Mouse (Mus musculus) adrenal gland, postnatal 10 days (tissue): Measurements from ENCODE around the gene Stard5. TPM values are rescaled to one million over a fixed set of nuclear protein-coding genes. Genes with fewer than 3 reads are reported as not detected.

Experiments used
- DNase-seq: peaks from one replicate; pipeline ENCODE4 v3.0.0; 2021; ENCODE audit warnings: mixed read lengths
- total RNA-seq, 2 experiments: library from RNA; stranded (reverse); gene quantifications; 2 replicates each; pipeline ENCODE4 v1.2.3; 2021

The Stard5 gene
- total RNA-seq, 2 experiments from 2014 or later, result 30.1 to 35.2 TPM

- no peak for DNase-seq
Measured at GRCm38 (mm10) chr7:83632682-83633120, 942 bp downstream of the Stard5 start.

- no peak for DNase-seq
Measured at GRCm38 (mm10) chr7:83633856-83634255, 2.1 kb downstream of the Stard5 start.

GRCm38 (mm10) chr7:83635726-83636125 lies 4.0 kb downstream of the Stard5 start:
- no peak for DNase-seq

DNA sequence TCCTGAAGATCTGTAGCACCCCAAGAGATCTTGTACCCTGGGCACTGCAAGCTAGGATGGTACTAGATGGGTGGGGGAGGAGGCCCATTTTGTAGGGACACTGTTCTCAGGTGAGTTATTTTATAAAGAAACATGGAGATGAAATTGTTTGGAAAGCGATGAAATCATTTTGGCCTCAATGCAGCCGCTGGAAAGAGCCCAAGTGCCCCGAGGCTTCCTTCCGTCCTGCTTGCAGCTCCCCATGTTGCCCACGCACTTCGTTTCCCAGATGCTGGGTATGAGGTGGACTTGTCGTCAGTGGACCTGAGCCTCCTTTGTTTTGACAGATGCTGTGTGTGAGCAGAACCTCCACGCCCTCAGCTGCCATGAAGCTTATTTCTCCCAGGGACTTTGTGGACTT lies 4.7 kb downstream of the Stard5 start:
- no peak for DNase-seq

GRCm38 (mm10) chr7:83637781-83638583 lies 6.2 kb downstream of the Stard5 start:
- DNase-seq, result no peak

- DNase-seq, result no peak
Measured at GRCm38 (mm10) chr7:83639084-83639483, 7.3 kb downstream of the Stard5 start.

GRCm38 (mm10) chr7:83640581-83640980 lies 8.8 kb downstream of the Stard5 start:
- no peak for DNase-seq

DNA sequence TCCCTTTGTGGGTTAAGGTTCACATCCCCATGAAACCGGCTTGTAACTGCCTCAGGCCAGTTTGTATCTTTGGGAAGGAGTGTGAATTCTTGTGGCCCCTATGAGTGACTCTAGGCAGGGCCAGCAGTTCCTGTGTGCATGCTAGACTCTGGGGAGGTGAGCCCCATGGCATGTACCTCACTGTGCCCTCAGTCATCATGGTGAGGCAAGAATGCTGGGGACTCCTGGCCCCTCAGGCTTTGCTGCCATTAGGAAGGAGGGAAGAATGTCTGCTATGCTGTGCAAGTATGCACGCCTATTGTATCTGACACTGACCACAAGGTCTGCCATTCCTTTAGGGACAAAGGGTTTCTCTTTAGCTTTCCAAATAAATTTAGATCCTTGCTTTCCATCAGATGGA lies 9.4 kb downstream of the Stard5 start:
- DNase-seq, result no peak

GRCm38 (mm10) chr7:83643581-83643980 lies 11.8 kb downstream of the Stard5 start:
- DNase-seq, result no peak

DNA sequence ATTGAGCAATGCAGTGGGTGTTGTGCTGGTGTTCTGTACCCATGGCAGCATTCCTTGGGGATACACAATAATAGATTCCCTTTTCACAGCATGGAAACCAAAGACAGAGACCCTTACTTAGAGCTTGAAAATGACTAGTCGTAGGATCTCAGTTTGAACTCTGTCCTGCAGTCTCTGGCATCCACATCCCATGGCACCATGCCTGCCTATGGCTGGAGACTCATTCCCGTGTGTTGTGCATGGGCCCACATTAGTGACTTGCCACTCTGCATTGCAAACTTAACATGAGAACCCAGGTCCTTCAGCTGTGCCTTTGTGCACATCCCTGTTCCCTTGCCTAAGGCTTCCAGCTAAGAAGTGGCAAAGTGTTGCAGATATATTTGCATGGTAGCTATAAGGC lies 13.0 kb downstream of the Stard5 start:
- no peak for DNase-seq

DNA sequence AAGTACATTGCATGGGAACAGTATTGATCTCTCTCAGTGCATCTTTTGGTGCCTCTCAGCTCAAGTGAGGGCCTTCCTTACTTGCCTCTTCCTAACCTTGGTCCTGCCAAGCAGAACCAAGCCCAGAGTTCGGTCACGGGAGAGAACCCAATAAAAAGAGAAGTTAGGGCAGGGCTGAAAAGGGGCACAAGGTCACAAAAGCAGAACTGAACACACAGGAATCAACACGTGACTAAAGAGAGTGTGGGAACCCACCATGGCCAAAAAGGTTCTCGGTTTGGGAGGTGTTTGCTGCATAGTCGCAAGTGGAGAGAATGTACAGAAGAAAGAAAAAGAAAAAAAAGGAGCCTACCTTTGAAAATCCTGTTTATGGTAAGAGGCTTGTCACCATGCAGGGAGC lies 13.7 kb downstream of the Stard5 start:
- DNase-seq, result no peak

DNA sequence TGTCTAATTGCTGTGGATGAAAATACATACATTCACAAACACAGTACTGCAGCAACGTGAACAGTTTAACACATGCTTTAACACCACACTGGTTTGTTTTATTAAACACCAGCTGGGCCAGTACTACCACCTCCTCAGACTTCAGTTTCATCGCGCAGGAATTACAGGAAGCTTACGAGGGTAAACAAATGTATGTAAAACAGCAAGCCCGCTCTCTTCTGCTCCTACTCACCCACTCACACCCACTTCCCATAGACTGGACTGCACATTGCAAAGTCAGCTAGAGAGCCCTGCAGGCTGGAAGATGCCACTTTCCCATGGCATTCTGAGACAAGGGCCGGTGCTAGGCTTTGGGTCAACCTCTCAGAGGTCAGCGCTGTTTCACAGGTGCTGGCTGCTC lies 17.0 kb downstream of the Stard5 start:
- no peak for DNase-seq

DNA sequence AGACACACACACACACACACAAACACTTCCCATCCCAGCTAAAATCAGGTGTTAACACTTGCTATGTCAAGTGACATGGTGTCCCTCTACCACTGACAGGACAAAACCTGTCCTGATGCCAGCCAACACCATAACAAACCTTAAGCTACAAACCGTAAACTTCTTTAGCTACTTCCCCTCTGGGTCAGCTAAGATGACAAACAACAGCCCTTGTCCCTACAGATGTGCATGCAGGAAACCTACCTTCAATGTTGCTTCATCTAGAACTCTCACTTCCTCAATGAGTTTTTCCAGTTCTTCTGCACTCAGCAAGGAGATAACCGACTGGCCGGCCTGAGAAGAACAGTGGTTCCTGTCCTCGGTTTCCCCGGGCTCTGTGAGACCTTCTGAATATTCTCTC lies 18.9 kb downstream of the Stard5 start:
- no peak for DNase-seq

GRCm38 (mm10) chr7:83652498-83652897 lies 20.7 kb downstream of the Stard5 start:
- DNase-seq, result no peak

GRCm38 (mm10) chr7:83653605-83654051 lies 21.9 kb downstream of the Stard5 start:
- no peak for DNase-seq

- no peak for DNase-seq
Measured at GRCm38 (mm10) chr7:83654196-83654595, 22.4 kb downstream of the Stard5 start.

DNA sequence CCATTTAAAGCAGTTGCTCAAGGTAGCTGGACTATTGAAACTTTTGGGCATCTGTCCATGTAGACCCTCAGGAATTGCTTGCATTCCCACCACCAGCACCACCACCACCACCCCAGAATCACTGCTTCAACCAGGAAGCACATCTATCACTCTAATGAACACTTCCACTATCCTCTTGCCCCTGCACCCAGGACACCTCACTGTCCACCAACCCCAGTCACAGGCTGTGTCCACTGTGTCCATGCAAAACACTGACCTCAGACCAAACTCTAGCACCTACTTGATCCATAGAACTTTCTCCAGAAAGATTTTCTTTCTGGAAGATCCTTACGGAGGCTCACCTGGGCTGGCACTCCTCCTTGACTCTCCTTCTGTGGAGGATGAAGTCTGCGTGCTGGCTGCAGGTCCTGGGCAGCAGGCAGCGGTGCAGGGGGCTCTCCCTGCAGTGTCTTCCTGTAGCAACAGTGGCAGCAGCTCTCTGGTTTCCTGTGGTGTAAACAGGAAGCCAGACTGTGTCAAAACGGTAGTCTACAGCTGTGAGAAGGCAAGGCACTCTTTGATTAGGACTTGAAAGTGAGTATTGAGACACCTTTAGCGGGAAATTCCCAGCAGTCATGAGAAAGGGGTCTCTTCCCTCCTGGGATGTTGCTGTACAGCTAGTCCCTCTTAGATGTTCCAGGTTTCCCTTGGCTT lies 23.3 kb downstream of the Stard5 start:
- peak; percentile 28 for DNase-seq

DNA sequence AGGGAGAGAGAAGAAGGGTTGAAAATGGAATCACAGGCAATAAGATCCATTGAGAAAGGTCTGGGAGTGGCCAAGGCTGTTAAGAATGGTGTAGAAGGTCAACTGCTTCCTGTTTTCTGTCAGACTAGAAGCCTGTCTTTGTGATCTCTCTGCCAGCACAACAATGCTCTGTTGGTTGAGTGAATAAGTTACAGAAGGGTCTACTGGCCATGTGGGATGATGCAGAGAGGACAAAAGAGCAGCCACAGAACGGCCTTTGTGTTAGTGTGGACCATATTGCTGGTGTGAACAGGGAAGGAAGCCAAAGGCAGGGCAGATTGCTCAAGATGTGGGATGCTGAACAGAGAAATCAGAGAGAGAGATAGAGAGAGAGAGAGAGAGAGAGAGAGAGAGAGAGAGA lies 27.0 kb downstream of the Stard5 start:
- DNase-seq, result no peak

DNA sequence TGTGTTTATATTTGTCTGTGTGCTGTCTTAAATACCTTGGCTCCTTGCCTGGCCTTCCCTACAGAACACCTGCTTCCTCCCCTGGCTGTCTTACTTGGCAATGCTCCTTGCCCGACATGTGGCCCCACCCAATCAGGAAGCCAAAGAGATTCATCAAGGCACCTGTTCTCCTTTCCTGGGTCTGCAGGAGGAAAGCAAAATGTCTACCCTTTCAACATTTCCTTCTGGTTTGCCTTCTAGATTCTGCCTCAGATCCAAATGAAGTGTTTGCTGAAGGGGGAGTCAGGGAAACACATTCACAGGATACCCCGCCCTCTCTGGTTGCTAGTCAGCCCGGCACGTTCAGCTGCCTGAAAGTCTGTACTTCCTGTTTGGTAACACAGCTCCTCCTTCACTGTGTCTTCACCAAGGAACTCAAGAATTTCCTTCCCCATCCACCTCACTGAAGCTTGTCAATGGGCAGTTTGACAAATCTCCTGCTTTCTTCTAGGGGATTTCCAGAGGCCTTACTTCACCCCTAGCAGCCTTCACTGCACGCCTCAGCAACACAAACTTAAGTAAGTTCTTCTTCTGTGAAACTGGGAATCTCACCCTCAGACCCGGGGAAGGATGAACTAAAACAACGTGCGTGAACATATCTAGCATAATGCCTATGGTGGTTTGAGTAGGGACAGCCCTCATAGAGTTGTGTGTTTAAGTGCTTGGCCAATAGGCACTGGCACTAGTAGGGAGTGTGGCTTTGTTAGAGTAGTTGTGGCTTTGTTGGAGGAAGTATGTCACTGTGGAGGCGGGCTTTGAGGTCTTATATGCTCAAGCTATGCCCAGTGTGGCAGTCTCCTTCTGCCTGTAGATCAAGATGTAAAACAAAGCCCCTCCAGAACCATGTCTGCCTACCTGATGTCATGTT lies 27.7 kb downstream of the Stard5 start:
- peak; percentile 21 for DNase-seq

GRCm38 (mm10) chr7:83660273-83660691 lies 28.5 kb downstream of the Stard5 start:
- DNase-seq, result no peak

GRCm38 (mm10) chr7:83661031-83661430 lies 29.3 kb downstream of the Stard5 start:
- DNase-seq, result no peak

- no peak for DNase-seq
Measured at GRCm38 (mm10) chr7:83661763-83662162, 30.0 kb downstream of the Stard5 start.
